Mouse (Mus musculus): ENCODE measurements around the gene Tenm4. TPM values are rescaled to one million over a fixed set of nuclear protein-coding genes. Genes with fewer than 3 reads are reported as not detected.
A peak's percentile ranks its signal among the peaks of the same experiment; 100 is the strongest.

Tenm4 gene
- polyA plus RNA-seq, 1 experiment from 2014 or later = 16.8 TPM

DNA sequence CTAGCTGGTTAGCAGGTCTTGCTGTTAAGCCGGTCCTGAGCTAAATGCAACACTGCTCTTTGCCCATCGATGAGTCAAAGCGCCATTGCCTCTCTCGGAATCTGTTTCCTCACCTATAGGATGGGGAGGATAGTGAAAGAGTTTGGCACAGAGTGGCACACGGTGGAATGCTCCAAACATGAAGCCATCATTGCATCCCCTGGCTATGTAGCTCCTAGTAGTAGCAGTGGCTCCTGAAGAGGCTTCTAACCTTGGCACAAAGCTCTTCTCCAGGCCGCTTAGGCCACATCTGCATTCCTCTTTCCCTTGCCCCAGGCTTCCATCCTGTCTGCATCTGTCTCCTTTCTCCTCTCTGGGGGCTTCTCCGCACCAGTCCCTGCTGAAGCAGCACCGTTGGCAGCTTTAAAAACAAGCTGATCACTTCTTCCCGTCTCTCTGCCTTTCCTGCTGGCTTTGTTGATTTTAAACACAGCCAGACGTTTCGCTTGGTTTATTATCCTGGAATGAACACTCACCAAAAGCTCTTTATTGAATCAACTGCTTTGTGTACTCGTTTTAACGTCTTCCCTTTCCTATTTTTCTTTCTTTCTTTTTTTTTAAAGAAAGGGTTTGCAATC lies 626.8 kb downstream of the Tenm4 start:
- Histone ChIP-seq H3K27me3 (ENCODE audit: insufficient read depth, poor library complexity, severe bottlenecking) (0 out of 2 replicates have a peak, but pooled peaks cover 4% of the 10 kb centered on the region), H3K27ac (peak overlapping the region; percentile 67; the same call in 1 of the 2 replicates), H3K36me3 (no peaks in the 10 kb centered on the region), H3K4me3 (no peak overlapping the region), H3K4me1 (peaks cover 25% of the 10 kb centered on the region; the same call in 1 of the 2 replicates), H3K9me3 (no peaks in the 10 kb centered on the region)
- WGBS = 62% methylated on average over 13 of the region's 13 CpGs
- no peak for DNase-seq (ENCODE audit: low spot score)

- DNase-seq (ENCODE audit: low spot score) = no peak
- no peaks in the 10 kb centered on the region for H3K9me3 ChIP-seq
- 0 out of 2 replicates have a peak, but pooled peaks cover 4% of the 10 kb centered on the region for H3K27me3 ChIP-seq (ENCODE audit: insufficient read depth, poor library complexity, severe bottlenecking)
- WGBS = 64% methylated on average over 5 of the region's 5 CpGs
- peaks cover 25% of the 10 kb centered on the region; the same call in 1 of the 2 replicates for H3K4me1 ChIP-seq
- H3K36me3 ChIP-seq = no peaks in the 10 kb centered on the region
- no peak overlapping the region for H3K27ac ChIP-seq
- H3K4me3 ChIP-seq = no peak overlapping the region
Observed at GRCm38 (mm10) chr7:96799816-96800215, 628.8 kb downstream of the Tenm4 start.

GRCm38 (mm10) chr7:96801368-96801767 lies 630.3 kb downstream of the Tenm4 start:
- 0 out of 2 replicates have a peak, but pooled peaks cover 4% of the 10 kb centered on the region for H3K27me3 ChIP-seq (ENCODE audit: insufficient read depth, poor library complexity, severe bottlenecking)
- WGBS = 65% methylated on average over 9 of the region's 9 CpGs
- H3K27ac ChIP-seq = no peak overlapping the region
- H3K36me3 ChIP-seq = no peaks in the 10 kb centered on the region
- H3K4me1 ChIP-seq = peaks cover 25% of the 10 kb centered on the region; the same call in 1 of the 2 replicates
- H3K9me3 ChIP-seq = no peaks in the 10 kb centered on the region
- DNase-seq (ENCODE audit: low spot score) = no peak
- H3K4me3 ChIP-seq = no peak overlapping the region

DNA sequence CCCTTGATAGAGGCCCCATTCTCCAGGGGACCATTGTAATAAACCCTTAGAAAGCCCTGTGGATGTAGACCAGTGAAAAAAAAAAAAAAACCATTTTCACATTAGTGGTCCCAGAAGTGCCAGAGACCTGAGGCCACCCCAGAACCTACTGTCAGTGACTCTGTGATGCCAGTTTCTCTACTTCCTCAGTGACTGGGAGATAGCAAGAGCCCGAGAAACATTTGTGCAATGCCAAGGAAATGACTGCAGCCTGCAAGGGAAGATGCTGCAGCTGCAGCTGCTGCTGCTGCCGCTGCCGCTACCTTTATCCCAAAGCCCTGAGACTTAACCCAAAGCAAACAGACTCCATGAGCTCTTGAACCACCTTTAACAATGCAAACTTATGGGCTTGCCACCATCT lies 631.2 kb downstream of the Tenm4 start:
- 0 out of 2 replicates have a peak, but pooled peaks cover 1% of the 10 kb centered on the region for H3K27me3 ChIP-seq (ENCODE audit: insufficient read depth, poor library complexity, severe bottlenecking)
- H3K36me3 ChIP-seq = no peaks in the 10 kb centered on the region
- 78% methylated on average over 3 of the region's 3 CpGs for WGBS
- no peak overlapping the region for H3K27ac ChIP-seq
- no peak overlapping the region for H3K4me3 ChIP-seq
- DNase-seq (ENCODE audit: low spot score) = no peak
- H3K9me3 ChIP-seq = no peaks in the 10 kb centered on the region
- peaks cover 19% of the 10 kb centered on the region; the same call in 1 of the 2 replicates for H3K4me1 ChIP-seq

DNA sequence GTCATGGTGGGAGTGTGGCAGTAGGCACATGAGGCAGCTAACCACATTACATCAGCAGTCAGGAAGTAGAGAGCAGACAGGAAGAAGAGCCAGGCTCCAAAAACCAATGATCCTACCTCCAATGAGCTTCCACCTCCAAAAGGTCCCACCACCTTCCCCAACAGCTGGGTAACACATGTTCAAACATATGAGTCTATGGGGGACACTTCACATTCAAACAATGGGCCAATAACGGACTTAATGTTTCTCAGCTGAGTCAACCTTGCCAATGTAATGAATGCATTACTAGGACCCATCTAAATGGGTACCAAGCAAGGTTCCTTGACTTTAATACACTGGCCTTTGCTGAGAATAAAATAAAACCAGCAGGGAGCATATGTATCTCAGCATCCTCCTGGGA lies 635.5 kb downstream of the Tenm4 start:
- DNase-seq (ENCODE audit: low spot score) = no peak
- Histone ChIP-seq H3K27ac (no peak overlapping the region), H3K36me3 (no peaks in the 10 kb centered on the region), H3K4me1 (peaks cover under 1% of the 10 kb centered on the region; the same call in 1 of the 2 replicates), H3K27me3 (ENCODE audit: insufficient read depth, poor library complexity, severe bottlenecking) (no peaks in the 10 kb centered on the region), H3K9me3 (no peaks in the 10 kb centered on the region), H3K4me3 (no peak overlapping the region)
- 90% methylated on average over 1 of the region's 1 CpGs for WGBS

GRCm38 (mm10) chr7:96807281-96808058 lies 636.4 kb downstream of the Tenm4 start:
- Histone ChIP-seq H3K27me3 (ENCODE audit: insufficient read depth, poor library complexity, severe bottlenecking) (no peaks in the 10 kb centered on the region), H3K4me3 (no peak overlapping the region), H3K4me1 (no peaks in the 10 kb centered on the region), H3K36me3 (no peaks in the 10 kb centered on the region), H3K27ac (no peak overlapping the region), H3K9me3 (no peaks in the 10 kb centered on the region)
- 80% methylated on average over 15 of the region's 15 CpGs for WGBS
- no peak for DNase-seq (ENCODE audit: low spot score)

GRCm38 (mm10) chr7:96808059-96808646 lies 637.1 kb downstream of the Tenm4 start:
- Histone ChIP-seq H3K27ac (no peak overlapping the region), H3K9me3 (no peaks in the 10 kb centered on the region), H3K36me3 (no peaks in the 10 kb centered on the region), H3K4me1 (0 out of 2 replicates have a peak, but pooled peaks cover 3% of the 10 kb centered on the region), H3K27me3 (ENCODE audit: insufficient read depth, poor library complexity, severe bottlenecking) (no peaks in the 10 kb centered on the region), H3K4me3 (no peak overlapping the region)
- no peak for DNase-seq (ENCODE audit: low spot score)
- whole genome bisulfite sequencing = 81% methylated on average over 7 of the region's 7 CpGs

GRCm38 (mm10) chr7:96811691-96812090 lies 640.6 kb downstream of the Tenm4 start:
- no peak overlapping the region for H3K4me3 ChIP-seq
- H3K27ac ChIP-seq = no peak overlapping the region
- H3K9me3 ChIP-seq = no peaks in the 10 kb centered on the region
- 82% methylated on average over 11 of the region's 11 CpGs for WGBS
- no peaks in the 10 kb centered on the region for H3K27me3 ChIP-seq (ENCODE audit: insufficient read depth, poor library complexity, severe bottlenecking)
- no peak for DNase-seq (ENCODE audit: low spot score)
- H3K36me3 ChIP-seq = no peaks in the 10 kb centered on the region
- peaks cover 10% of the 10 kb centered on the region; the same call in 1 of the 2 replicates for H3K4me1 ChIP-seq

DNA sequence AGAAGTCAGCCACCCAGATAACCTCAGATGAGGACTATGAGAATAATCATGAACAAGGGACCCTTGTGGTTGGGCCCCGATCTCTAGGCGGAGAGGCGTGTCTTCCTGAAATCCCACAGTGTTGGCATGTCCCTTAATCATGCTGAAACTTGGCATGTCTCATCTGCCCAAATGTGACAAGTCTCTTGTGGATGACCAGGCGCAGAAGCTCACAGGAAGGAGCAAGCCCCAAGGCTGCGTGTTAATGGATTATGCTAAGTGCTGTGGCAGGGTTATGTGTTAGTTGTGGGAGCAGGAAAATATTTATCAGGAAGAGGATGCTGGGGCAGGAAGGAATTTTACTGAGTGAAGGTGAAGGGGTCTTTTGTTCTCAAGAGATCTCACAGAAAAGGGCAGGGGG lies 642.0 kb downstream of the Tenm4 start:
- no peaks in the 10 kb centered on the region for H3K27me3 ChIP-seq (ENCODE audit: insufficient read depth, poor library complexity, severe bottlenecking)
- H3K36me3 ChIP-seq = no peaks in the 10 kb centered on the region
- H3K9me3 ChIP-seq = no peaks in the 10 kb centered on the region
- H3K4me1 ChIP-seq = peaks cover 17% of the 10 kb centered on the region
- no peak overlapping the region for H3K27ac ChIP-seq
- no peak overlapping the region for H3K4me3 ChIP-seq
- 74% methylated on average over 5 of the region's 5 CpGs for WGBS
- no peak for DNase-seq (ENCODE audit: low spot score)

GRCm38 (mm10) chr7:96813497-96814400 lies 642.7 kb downstream of the Tenm4 start:
- WGBS = 69% methylated on average over 9 of the region's 9 CpGs
- Histone ChIP-seq H3K27ac (no peak overlapping the region), H3K4me1 (peaks cover 17% of the 10 kb centered on the region), H3K9me3 (no peaks in the 10 kb centered on the region), H3K27me3 (ENCODE audit: insufficient read depth, poor library complexity, severe bottlenecking) (no peaks in the 10 kb centered on the region), H3K4me3 (no peak overlapping the region), H3K36me3 (no peaks in the 10 kb centered on the region)
- no peak for DNase-seq (ENCODE audit: low spot score)

- Histone ChIP-seq H3K4me1 (peaks cover 17% of the 10 kb centered on the region), H3K36me3 (no peaks in the 10 kb centered on the region), H3K27ac (no peak overlapping the region), H3K4me3 (no peak overlapping the region), H3K9me3 (no peaks in the 10 kb centered on the region), H3K27me3 (ENCODE audit: insufficient read depth, poor library complexity, severe bottlenecking) (no peaks in the 10 kb centered on the region)
- DNase-seq (ENCODE audit: low spot score) = no peak
Observed at GRCm38 (mm10) chr7:96814581-96814980, 643.5 kb downstream of the Tenm4 start.

GRCm38 (mm10) chr7:96817030-96817674 lies 646.1 kb downstream of the Tenm4 start:
- H3K36me3 ChIP-seq = no peaks in the 10 kb centered on the region
- WGBS = 28% methylated on average over 6 of the region's 6 CpGs
- no peak for DNase-seq (ENCODE audit: low spot score)
- H3K27me3 ChIP-seq (ENCODE audit: insufficient read depth, poor library complexity, severe bottlenecking) = no peaks in the 10 kb centered on the region
- peaks cover 17% of the 10 kb centered on the region for H3K4me1 ChIP-seq
- no peaks in the 10 kb centered on the region for H3K9me3 ChIP-seq
- H3K27ac ChIP-seq = peak overlapping the region; percentile 23; the same call in 1 of the 2 replicates
- H3K4me3 ChIP-seq = no peak overlapping the region

All from heart, embryonic 10.5 days (tissue).